8 mouse cellular contexts compared by ENCODE assay signal in the genomic region with DNA sequence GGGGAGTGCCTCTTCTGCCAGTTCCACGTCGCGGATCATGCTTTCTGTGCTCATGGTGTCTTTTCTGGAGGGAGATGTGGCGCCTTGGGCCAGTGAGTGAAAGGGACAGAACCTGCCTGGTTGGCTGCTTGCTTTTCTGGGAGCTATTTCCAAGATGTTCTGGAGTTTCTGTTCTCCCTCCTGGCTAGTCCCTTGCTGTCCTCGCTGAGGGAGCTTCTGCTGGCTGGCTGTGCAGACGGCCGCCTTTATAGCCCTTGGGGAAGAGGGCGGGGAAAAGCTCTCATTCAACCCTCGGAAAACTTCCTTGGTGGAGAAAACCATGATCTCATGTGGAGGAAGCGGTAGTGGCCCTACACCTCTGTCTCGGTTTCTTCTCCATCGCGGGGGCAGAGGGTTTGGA. TPM values are rescaled to one million over a fixed set of nuclear protein-coding genes. Genes with fewer than 3 reads are reported as not detected.
DNase-seq lines count a peak whose midpoint lies in the region; ATAC-seq and TF ChIP-seq lines count a peak whose summit lies in the region.

A gene (minus strand): TSS at position 221 of the 400 bp plus-strand sequence.

- no peak for TF ChIP-seq CTCF in testis, adult 2 months (IDR thresholded peaks at IDR 0.05; ENCODE audit: control insufficient read depth, insufficient read depth, insufficient replicate concordance, low read depth, low read length)

- no peak within 1 kb of the TSS for H3K4me3 ChIP-seq in testis, adult 2 months (ENCODE audit: control insufficient read depth, low read depth, low read length)
- H3K4me3 ChIP-seq in liver, embryonic 16.5 days (ENCODE audit: low read depth, low read length), result peak within 1 kb of the TSS; percentile 30

- H3K27me3 ChIP-seq in testis, adult 2 months (ENCODE audit: control insufficient read depth, insufficient read depth, low read length), result no peaks in the 10 kb centered on the region
- H3K27me3 ChIP-seq in liver, embryonic 16.5 days (ENCODE audit: control insufficient read depth, insufficient read depth, low read depth, low read length), result peaks cover 38% of the 10 kb centered on the region
- H3K27me3 ChIP-seq in splenic B cell, adult 2 months (ENCODE audit: control insufficient read depth, insufficient read depth, low read length, poor library complexity, severe bottlenecking), result no peaks in the 10 kb centered on the region

- intact Hi-C loops in heart, postnatal 10 days (cut with DNase I), result loop anchor here (2.0 kb wide), 1 partner anchor 17 kb away; no protein-coding TSS in a partner anchor
- intact Hi-C loops in left cerebral cortex, postnatal 4 days (cut with DNase I), result no loop called here

- 0 out of 2 replicates have a peak, but pooled peaks cover 2% of the 10 kb centered on the region for H3K4me1 ChIP-seq in testis, adult 2 months (ENCODE audit: control insufficient read depth, insufficient read depth, low read length)
- no peaks in the 10 kb centered on the region for H3K4me1 ChIP-seq in liver, embryonic 16.5 days (ENCODE audit: control insufficient read depth, low read depth, low read length)

- DNase-seq in testis, postnatal 14 days (ENCODE audit: low spot score), result no peak
- DNase-seq in heart, postnatal 10 days, result peak; percentile 70 to 71
- peak; percentile 80 for DNase-seq in splenic B cell, adult 2 months (ENCODE audit: low read depth, low spot score)
- DNase-seq in left cerebral cortex, postnatal 4 days, result no peak
- no peak for DNase-seq in embryo, embryonic 10 days (ENCODE audit: low spot score)
- DNase-seq in cerebellum, adult 9-11 months, result no peak

- 13% methylated on average over 13 of the region's 13 CpGs for WGBS in liver, embryonic 16.5 days (ENCODE audit: insufficient replicate concordance)

- ATAC-seq in liver, embryonic 16.5 days (ENCODE audit: low read depth), result no peak

- peak; percentile 43; the same call in 1 of the 2 replicates for TF ChIP-seq POLR2A in testis, adult 2 months (IDR thresholded peaks at IDR 0.05; ENCODE audit: control insufficient read depth, low read depth, low read length)

- no peak within 1 kb of the TSS; the same call in 1 of the 2 replicates for H3K27ac ChIP-seq in testis, adult 2 months (ENCODE audit: control insufficient read depth, insufficient read depth, low read depth, low read length)
- peak within 1 kb of the TSS; percentile 72 for H3K27ac ChIP-seq in liver, embryonic 16.5 days (ENCODE audit: low read length)

- no peaks in the 10 kb centered on the region for H3K9me3 ChIP-seq in liver, embryonic 16.5 days (replicated peaks; ENCODE audit: control insufficient read depth, low read length)

- H3K9ac ChIP-seq in liver, embryonic 16.5 days (ENCODE audit: low read depth, low read length), result 0 out of 2 replicates have a peak within 1 kb of the TSS, but pooled peaks have one; percentile 1

- H3K4me2 ChIP-seq in liver, embryonic 16.5 days (ENCODE audit: low read depth, low read length), result peak within 1 kb of the TSS; percentile 26

- no peaks in the 10 kb centered on the region for H3K36me3 ChIP-seq in testis, adult 2 months (ENCODE audit: control insufficient read depth, insufficient read depth, low read length)
- no peaks in the 10 kb centered on the region for H3K36me3 ChIP-seq in liver, embryonic 16.5 days (ENCODE audit: control insufficient read depth, insufficient read depth)
- H3K36me3 ChIP-seq in splenic B cell, adult 2 months (ENCODE audit: control insufficient read depth, insufficient read depth, low read length, poor library complexity, severe bottlenecking), result peaks cover 10% of the 10 kb centered on the region; the same call in 1 of the 2 replicates

RNA-seq across cellular contexts. Expression of the gene that starts here (rescaled TPM):
- 0.07 TPM in 1 of 2 replicates, not detected in the other for polyA plus RNA-seq in testis, adult 2 months (2012; rRNA removed)
- total RNA-seq in heart, postnatal 10 days (2021), result under 1 TPM; 0.72 to 0.87 TPM
- polyA plus RNA-seq in liver, embryonic 16.5 days (2015; fragmentation: Nextera tagmentation; extraction: Ambion mirVana), result 0.36 and 0.48 TPM in 2 replicates
- total RNA-seq in left cerebral cortex, postnatal 4 days (2021), result under 1 TPM in 1 of 2 experiments, not detected in 1; 0.52 TPM

Comparison
In these comparisons a context has a peak if more than half of its experiments do, and no peak if none do; other contexts are left out.
1. Peak in DNase-seq in heart, postnatal 10 days; RNA of the gene not detected or under 1 TPM.